In genomic region chr7:80837736-80838135, GRCm38 (mm10) we compare ENCODE assay signal across 12 mouse cellular contexts. TPM values are rescaled to one million over a fixed set of nuclear protein-coding genes. Genes with fewer than 3 reads are reported as not detected.
A peak's percentile ranks its signal among the peaks of the same experiment; 100 is the strongest.
DNase-seq lines count a peak whose midpoint lies in the region; ATAC-seq lines count a peak whose summit lies in the region.
"Had no signal": no experiment of that assay in that cellular context is flagged by ENCODE, and none has a peak within 500 bp of the region (broad histone marks: within the 10 kb centered on the region; RNA-seq: fewer than 3 reads in every experiment).

No protein-coding gene starts in this region.

- H3K27me3 ChIP-seq in embryonic facial prominence, embryonic 15.5 days = no peaks in the 10 kb centered on the region
- H3K27me3 ChIP-seq in embryonic facial prominence, embryonic 10.5 days (replicated peaks; ENCODE audit: low read depth, poor library complexity, severe bottlenecking) = peaks cover 9% of the 10 kb centered on the region
- 0 out of 2 replicates have a peak, but pooled peaks cover 3% of the 10 kb centered on the region for H3K27me3 ChIP-seq in neural tube, embryonic 15.5 days (replicated peaks)
- H3K27me3 ChIP-seq: liver, embryonic 13.5 days had no signal

- DNase-seq in embryonic facial prominence, embryonic 10.5 days (ENCODE audit: low spot score) = no peak
- peak; percentile 33 for DNase-seq in lung, postnatal 36 days
- no peak for DNase-seq in lung, postnatal 10 days
- DNase-seq in kidney, adult 9 months = peak; percentile 46
- DNase-seq in cerebellum, postnatal 14 days = no peak
- DNase-seq in T-cell, adult 2 months (ENCODE audit: low spot score) = no peak
- DNase-seq: cerebellum, postnatal 25 days; liver, embryonic 13.5 days had no signal

- no peaks in the 10 kb centered on the region for H3K36me3 ChIP-seq in embryonic facial prominence, embryonic 15.5 days
- H3K36me3 ChIP-seq in embryonic facial prominence, embryonic 10.5 days (replicated peaks) = no peaks in the 10 kb centered on the region
- no peaks in the 10 kb centered on the region for H3K36me3 ChIP-seq in neural tube, embryonic 15.5 days
- H3K36me3 ChIP-seq: liver, embryonic 13.5 days had no signal

- H3K9ac ChIP-seq in embryonic facial prominence, embryonic 15.5 days = no peak overlapping the region
- no peak overlapping the region for H3K9ac ChIP-seq in neural tube, embryonic 15.5 days (replicated peaks)
- H3K9ac ChIP-seq: liver, embryonic 13.5 days had no signal

- ATAC-seq in embryonic facial prominence, embryonic 15.5 days (ENCODE audit: insufficient number of reproducible peaks, low FRiP score, low TSS enrichment, low read depth) = no peak
- ATAC-seq in neural tube, embryonic 15.5 days (ENCODE audit: low FRiP score) = no peak
- ATAC-seq: intestine, postnatal 0 days had no signal

- no peak overlapping the region for H3K4me3 ChIP-seq in embryonic facial prominence, embryonic 15.5 days (replicated peaks)
- H3K4me3 ChIP-seq in embryonic facial prominence, embryonic 10.5 days = no peak overlapping the region
- H3K4me3 ChIP-seq in neural tube, embryonic 15.5 days (replicated peaks) = no peak overlapping the region
- H3K4me3 ChIP-seq: heart, adult 2 months; liver, embryonic 13.5 days had no signal

- peak overlapping the region; percentile 22; the same call in 1 of the 2 replicates for H3K27ac ChIP-seq in embryonic facial prominence, embryonic 15.5 days (replicated peaks)
- no peak overlapping the region for H3K27ac ChIP-seq in embryonic facial prominence, embryonic 10.5 days (replicated peaks)
- H3K27ac ChIP-seq in neural tube, embryonic 15.5 days (replicated peaks) = no peak overlapping the region
- H3K27ac ChIP-seq: heart, adult 2 months; liver, embryonic 13.5 days had no signal

- H3K4me2 ChIP-seq in embryonic facial prominence, embryonic 15.5 days (replicated peaks) = no peak overlapping the region
- no peak overlapping the region for H3K4me2 ChIP-seq in neural tube, embryonic 15.5 days
- H3K4me2 ChIP-seq: liver, embryonic 13.5 days had no signal

- WGBS in embryonic facial prominence, embryonic 15.5 days = 46% methylated on average over 9 of the region's 9 CpGs
- WGBS in embryonic facial prominence, embryonic 10.5 days = 58% methylated on average over 9 of the region's 9 CpGs
- WGBS in neural tube, embryonic 15.5 days = 53% methylated on average over 9 of the region's 9 CpGs

- no peaks in the 10 kb centered on the region for H3K9me3 ChIP-seq in embryonic facial prominence, embryonic 15.5 days (replicated peaks)
- H3K9me3 ChIP-seq in embryonic facial prominence, embryonic 10.5 days = no peaks in the 10 kb centered on the region
- H3K9me3 ChIP-seq in neural tube, embryonic 15.5 days (replicated peaks) = no peaks in the 10 kb centered on the region
- H3K9me3 ChIP-seq: liver, embryonic 13.5 days had no signal

- peaks cover 18% of the 10 kb centered on the region; the same call in 1 of the 2 replicates for H3K4me1 ChIP-seq in embryonic facial prominence, embryonic 15.5 days
- peaks cover 20% of the 10 kb centered on the region for H3K4me1 ChIP-seq in embryonic facial prominence, embryonic 10.5 days
- H3K4me1 ChIP-seq in neural tube, embryonic 15.5 days = 0 out of 2 replicates have a peak, but pooled peaks cover 3% of the 10 kb centered on the region

RNA-seq across cellular contexts. Expression of gene Iqgap1, which starts 12.0 kb away (rescaled TPM):
- 75.3 and 75.9 TPM in 2 replicates for polyA plus RNA-seq in embryonic facial prominence, embryonic 15.5 days (2015; fragmentation: Nextera tagmentation; extraction: Ambion mirVana)
- polyA plus RNA-seq in embryonic facial prominence, embryonic 10.5 days (2016; fragmentation: Nextera tagmentation; extraction: Ambion mirVana) = 29.2 and 29.3 TPM in 2 replicates
- 18.1 and 31.0 TPM in 2 replicates for polyA plus RNA-seq in neural tube, embryonic 15.5 days (2015; fragmentation: Nextera tagmentation; extraction: Ambion mirVana)

RNA-seq across cellular contexts. Expression of gene Zscan2, which starts 23.0 kb away (rescaled TPM):
- polyA plus RNA-seq in embryonic facial prominence, embryonic 15.5 days (2015; fragmentation: Nextera tagmentation; extraction: Ambion mirVana) = 1.9 and 2.4 TPM in 2 replicates
- polyA plus RNA-seq in embryonic facial prominence, embryonic 10.5 days (2016; fragmentation: Nextera tagmentation; extraction: Ambion mirVana) = 3.0 and 3.5 TPM in 2 replicates
- 3.3 and 3.9 TPM in 2 replicates for polyA plus RNA-seq in neural tube, embryonic 15.5 days (2015; fragmentation: Nextera tagmentation; extraction: Ambion mirVana)

Comparison
In these comparisons a context has a peak if more than half of its experiments do, and no peak if none do; other contexts are left out.
1. DNase-seq: peak in lung, postnatal 36 days (single experiment) and kidney, adult 9 months (single experiment); none in embryonic facial prominence, embryonic 10.5 days (single experiment), lung, postnatal 10 days (single experiment), cerebellum, postnatal 14 days (0 of 2) and T-cell, adult 2 months (single experiment).